Mouse (Mus musculus) lung, adult 2 months (tissue): ENCODE results near the gene Klc2.
A peak's percentile ranks its signal among the peaks of the same experiment; 100 is the strongest.

Source experiments
- CTCF ChIP-seq: fragments of 200-500 bp; IDR thresholded peaks from 2 replicates; pipeline ENCODE4 v1.5.1; 2011; ENCODE audit warnings: mild to moderate bottlenecking, low read length, control low read depth; ENCODE audit not compliant: insufficient read depth
- POLR2A ChIP-seq: fragments of 200-500 bp; IDR thresholded peaks from 2 replicates; pipeline ENCODE4 v1.6.1; 2011; ENCODE audit warnings: low read depth, mild to moderate bottlenecking, control low read depth, low read length, borderline replicate concordance; ENCODE audit errors: extremely low read depth

DNA sequence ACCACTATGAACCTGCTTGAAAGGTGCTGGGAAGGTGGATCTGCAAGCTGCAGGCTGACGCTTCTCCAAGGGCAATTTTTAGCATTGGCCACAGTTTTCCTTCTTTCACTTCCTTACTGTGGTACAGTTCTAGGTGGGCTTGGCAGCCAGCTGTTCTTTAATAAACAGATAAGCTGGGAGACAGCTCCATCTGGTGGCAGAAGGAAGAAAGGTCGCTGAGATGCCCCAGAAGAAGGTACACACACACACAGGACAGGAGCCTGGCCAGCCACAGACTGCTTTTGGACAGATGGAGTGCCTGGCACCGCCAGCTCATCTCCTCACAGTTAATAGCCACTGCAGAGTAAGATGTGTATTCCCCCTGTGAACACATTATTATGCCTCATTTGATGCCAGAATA, 33.0 kb upstream of the Klc2 start:
- TF ChIP-seq POLR2A (no peak), CTCF (0 out of 2 replicates have a peak, but pooled peaks have one; percentile 29)
